Mouse (Mus musculus) frontal cortex, postnatal 36 days (tissue): ENCODE measurements around the gene Agpat3.

ENCODE experiments used
- DNase-seq, 2 experiments: peaks; one replicate each; pipeline ENCODE4 v3.0.0; 2022; ENCODE audit warnings: low spot score in 2 of 2

Gene Agpat3

DNA sequence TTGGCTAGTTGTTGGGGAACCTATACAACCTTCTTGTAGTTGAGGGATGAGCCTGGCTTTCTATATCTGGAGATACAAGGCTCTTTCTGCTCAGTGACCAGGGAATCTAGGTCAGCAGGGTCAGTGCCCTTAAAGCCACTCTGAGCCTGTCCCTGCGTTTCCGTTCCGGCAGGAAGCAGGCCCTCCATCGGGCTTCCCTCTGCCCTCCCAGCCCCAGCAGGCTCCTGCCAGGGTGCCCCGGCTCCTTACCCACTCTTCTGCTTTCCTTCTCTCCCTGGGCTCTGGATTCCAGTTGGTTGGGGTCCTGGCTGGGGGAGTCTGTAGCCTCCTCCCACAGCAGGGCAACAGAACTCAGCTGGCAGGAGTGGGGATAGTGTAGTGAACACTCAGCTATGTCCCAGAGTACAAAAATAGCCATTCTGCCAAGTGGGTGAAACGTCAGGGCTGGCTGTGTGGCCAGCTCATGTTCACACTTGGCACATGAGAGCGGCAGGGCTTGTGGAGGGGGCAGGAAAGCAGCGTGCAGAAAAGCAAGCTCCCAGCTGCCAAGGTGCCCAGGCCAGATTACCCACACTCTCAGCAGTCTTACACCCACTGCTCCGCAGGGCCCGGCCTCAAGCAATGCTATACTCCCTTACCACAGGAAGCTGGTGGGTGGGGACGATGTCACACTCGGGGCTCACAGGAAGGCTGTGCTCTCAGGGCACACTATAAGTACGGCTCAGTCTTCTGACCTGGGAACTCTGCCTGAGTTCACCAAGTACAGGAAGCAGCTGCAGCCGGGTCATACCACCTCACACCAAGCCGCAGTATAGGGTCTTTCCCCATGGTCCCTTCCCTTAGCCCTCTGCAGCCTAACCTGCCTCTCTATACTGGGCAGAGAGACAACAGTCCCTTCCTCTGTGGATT is 54.5 kb downstream of the Agpat3 start:
- peak; percentile 73 to 80 for DNase-seq

DNA sequence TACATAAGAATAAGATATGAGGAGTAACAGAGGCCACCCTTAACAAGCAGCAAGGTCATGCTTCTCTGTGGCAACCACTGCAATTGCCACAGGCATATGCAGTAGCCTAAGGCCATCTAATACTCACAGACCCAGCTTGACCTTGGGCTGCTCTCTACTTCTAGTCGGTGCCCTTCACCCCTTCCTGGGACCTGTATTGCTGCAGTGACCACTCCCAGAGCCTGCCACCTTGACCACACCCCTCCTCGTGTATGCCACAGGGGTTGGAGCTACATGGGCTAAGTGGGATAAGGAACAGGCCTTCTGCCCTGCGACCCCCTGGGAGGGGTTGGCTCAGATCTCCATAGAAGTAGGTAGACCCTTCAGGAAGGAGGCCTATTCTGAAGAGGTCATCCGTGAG is 55.3 kb downstream of the Agpat3 start:
- no peak for DNase-seq

- no peak for DNase-seq
These were observed 55.9 kb downstream of the Agpat3 start for GRCm38 (mm10) chr10:78296371-78296770.

DNA sequence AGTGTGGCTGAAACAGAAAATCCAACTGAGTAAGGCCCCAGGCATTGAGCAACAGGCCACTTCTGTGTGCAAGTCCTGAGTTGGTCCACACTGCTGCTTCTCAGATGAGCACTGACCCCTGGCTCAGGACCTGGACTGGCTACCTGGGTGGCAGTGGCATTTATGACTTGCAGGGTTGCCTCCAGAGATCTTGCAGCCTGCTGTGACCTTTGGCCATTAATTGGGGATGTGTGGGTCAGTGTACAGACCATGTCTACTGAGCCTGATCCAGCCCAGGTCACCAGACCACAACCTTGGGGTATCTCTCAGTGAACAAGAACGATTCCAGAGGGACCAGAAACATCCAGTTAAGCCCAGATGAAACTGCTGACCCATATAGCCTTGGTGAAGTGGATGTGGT is 58.7 kb downstream of the Agpat3 start:
- DNase-seq = no peak

GRCm38 (mm10) chr10:78292381-78292780 is 59.9 kb downstream of the Agpat3 start:
- no peak for DNase-seq

DNA sequence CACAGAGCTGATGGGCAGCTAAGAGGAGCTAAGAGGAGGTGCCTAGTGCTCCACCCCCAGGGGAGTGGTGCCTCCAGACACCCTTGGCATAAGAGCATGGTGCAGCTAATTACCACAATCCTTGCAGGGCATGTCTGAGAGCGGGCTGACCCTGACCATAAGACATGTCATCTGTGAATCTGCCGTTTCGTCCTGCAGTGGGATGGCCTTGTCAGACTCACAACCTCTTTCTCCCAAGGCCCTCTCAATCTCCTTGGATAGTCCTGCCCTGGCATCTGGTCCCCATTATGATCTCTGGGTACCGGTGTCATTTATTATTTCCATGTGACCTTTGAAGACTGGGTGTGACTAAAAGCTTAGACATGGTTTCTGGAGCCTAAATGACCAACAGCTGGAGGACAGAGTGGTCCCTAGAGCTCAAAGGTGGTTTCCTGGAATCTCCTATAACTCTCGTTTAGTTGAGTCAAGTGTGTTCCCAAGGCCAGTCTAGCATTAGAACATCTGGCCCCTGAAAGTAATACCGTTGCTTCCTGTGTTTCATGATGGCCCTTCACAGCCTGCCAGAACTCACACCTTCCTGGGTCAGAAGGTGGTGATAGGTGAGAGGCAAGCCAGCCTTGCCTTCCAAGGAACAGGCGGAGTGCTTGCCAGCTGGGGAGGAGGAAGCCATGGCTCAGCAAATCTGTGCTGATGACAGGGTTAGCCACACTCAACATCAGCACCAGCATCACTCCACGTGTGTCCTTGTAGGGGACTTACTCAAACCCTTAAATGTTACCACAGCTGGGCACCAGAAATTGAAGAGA is 61.4 kb downstream of the Agpat3 start:
- no peak for DNase-seq

DNA sequence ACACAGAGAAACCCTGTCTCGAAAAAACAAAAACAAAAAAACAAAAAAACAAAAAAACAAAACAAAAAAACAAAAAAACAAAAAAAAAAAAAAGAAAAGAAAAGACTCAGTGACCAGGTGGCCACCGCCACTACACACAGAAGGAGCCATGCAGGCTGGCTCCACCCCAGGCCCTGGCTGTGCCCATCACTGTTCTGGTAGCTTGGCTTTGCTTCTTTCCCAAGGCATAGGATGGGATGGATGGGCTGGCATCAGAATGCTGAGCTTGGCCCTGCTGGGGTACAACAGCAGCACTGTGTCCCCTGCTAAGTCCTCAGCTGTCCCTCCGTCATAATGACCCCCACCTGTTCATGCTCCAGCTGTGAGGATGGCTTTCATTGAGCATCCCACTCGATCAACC is 63.4 kb downstream of the Agpat3 start:
- DNase-seq = no peak

DNA sequence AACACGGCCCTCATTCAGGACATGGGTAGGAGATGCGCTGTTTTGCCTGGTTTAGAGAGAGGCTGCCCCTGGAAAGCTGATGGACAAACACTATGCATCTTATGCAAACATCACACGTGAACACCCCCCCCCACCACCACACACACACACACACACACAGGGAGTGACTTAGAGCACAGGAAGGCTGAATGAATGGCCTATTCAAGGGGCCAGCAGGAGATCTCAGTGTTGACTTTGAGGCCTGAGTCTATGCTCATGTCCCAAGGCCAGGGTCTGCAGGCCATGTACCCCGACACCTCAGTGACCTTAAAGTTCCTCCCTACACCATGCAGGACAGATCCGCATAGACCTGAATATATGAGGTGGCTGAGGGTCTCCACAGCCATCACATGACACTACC is 64.2 kb downstream of the Agpat3 start:
- DNase-seq = no peak

DNA sequence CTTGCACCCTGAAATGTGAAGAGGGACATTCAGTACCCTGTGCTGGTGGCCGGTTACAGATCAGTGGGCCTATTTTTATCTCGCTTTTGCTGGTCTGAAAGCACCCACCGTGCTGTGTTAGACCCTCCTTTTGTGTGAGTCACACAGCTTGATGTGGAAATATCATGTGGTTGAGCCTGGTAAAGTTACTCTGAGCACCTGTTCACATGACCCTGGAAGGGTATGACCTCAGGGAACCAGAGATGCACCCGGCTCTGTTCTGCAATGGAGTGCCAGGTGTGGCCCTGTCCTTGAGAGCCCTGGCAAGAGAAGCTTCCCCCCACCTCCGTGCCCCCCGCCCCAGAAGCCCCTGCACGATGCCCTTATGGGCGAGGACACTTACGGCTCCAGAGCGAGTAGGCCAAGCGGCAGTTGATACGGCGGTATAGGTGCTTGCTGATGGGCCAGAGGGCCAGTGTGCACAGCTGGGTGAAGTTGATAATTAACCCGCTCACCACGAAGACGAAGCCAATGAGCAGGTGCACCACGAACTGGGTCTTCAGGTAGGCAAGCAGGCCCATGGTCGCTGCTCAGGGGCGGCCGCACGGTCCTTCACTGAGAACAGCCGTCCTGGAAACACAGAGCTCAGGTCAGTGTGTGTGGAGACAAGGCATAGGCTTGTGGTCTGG is 64.7 kb downstream of the Agpat3 start:
- no peak for DNase-seq

GRCm38 (mm10) chr10:78285959-78286358 is 66.3 kb downstream of the Agpat3 start:
- no peak for DNase-seq

GRCm38 (mm10) chr10:78285409-78285808 is 66.9 kb downstream of the Agpat3 start:
- DNase-seq = no peak

- DNase-seq = no peak
These were observed 67.5 kb downstream of the Agpat3 start for GRCm38 (mm10) chr10:78284812-78285211.

DNA sequence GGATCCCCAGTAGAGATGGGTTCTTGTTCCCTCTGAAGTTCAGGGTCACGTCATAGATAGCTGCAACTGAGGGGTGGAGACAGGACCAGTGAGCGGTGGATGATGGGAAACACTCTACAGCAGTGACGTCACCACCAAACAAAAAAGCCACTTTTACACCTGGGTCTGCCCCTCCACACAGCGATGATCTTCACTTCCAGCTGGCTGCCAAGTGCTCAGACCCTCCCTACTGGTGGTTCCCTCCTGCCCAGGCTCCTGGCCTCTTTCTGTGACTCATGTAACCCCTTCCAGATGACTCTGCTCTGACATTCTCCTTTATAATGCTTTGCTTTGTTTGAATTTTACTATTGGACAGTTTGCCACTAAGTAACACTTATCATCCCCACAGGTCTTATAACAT is 69.9 kb downstream of the Agpat3 start:
- DNase-seq = no peak

GRCm38 (mm10) chr10:78280486-78280885 is 71.8 kb downstream of the Agpat3 start:
- DNase-seq = no peak

GRCm38 (mm10) chr10:78279210-78279609 is 73.1 kb downstream of the Agpat3 start:
- peak; percentile 43 to 64 for DNase-seq

- no peak for DNase-seq
These were observed 74.5 kb downstream of the Agpat3 start for GRCm38 (mm10) chr10:78277835-78278234.

DNA sequence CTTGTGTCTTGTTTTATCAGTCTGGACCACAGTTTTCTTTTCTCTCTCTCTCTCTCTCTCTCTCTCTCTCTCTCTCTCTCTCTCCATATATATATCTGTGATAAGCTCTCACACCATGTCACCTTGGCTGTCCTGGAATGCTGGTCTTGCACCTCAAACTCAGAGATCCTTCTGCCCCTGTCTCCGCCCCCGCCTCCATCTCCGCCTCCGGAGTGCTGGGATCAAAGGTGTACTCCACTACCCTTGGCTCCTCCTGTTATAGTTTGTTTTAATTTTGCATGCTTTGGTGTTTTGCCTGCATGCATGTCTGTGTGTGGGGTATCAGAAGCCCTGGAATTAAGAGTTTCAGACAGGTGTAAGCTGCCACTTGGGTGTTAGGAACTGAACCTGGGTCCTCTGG is 76.0 kb downstream of the Agpat3 start:
- no peak for DNase-seq

GRCm38 (mm10) chr10:78272932-78273331 is 79.4 kb downstream of the Agpat3 start:
- no peak for DNase-seq

- no peak for DNase-seq
These were observed 86.4 kb downstream of the Agpat3 start for GRCm38 (mm10) chr10:78265881-78266280.

GRCm38 (mm10) chr10:78264735-78265134 is 87.6 kb downstream of the Agpat3 start:
- DNase-seq = no peak

DNA sequence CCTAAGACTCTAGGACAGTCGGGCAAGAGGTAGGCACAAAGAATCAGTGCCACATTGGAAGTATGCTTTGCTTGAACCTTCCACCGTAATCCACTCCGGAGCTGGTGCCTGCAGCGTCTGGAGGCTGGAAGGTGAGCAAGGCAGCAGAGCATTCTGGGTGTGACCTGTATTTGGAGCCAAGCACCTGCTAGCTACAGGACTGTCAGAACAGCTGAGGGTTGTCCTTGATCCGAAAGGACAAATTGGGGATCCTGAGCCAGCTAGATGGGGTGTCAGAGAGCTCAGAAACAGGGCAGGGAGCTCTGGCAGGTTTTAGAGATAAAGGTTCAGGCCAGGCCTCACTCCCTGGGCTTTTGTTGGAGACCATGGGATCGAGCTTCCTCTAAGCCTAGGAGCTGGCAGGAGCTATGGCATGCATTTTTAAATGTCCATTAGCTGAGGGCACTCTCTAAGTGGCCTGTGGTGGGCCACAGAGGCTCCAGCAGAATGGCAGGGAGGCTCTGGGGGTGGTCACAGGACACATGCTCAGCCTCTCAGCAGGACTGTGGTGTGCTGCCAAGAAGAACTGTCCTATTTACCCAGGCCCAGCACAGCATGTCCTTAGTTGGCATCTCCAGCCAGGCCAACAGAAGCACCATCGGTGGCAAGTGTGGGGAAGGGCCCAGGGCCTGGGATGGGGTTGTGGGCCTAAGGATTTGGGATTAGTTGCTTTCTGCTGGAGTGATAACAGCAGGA is 91.2 kb downstream of the Agpat3 start:
- DNase-seq = no peak

DNA sequence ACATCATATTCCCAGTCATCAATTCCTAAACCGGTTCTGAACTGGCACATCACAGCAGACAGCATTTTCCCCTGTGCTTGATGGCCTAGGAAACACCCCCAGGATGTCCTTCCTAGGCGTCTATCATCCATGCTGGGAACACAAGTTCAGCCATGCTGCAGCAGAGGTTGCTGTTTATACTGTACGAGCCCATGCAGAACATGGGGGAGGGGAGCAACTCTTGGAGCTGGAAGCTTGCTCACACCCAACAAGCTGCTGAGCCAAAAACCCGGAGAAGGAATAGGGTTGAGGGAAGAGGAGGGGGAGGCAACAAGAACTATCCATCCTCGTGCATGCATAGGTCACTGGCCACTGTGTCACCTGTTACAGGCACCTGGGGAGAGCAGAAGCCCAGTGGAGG is 92.0 kb downstream of the Agpat3 start:
- DNase-seq = no peak
